Mouse (Mus musculus) kidney, embryonic 16.5 days (tissue): ENCODE data around the gene Usp7. TPM values are rescaled to one million over a fixed set of nuclear protein-coding genes. Genes with fewer than 3 reads are reported as not detected.

Source experiments
- ATAC-seq: fragments of 200-750 bp; cut with Nextera tagmentation; 2 replicates; pipeline ENCODE4 v1.8.0; 2017; ENCODE audit warnings: moderate TSS enrichment; ENCODE audit not compliant: low FRiP score, low TSS enrichment
- H3K27ac ChIP-seq: fragments of 300-500 bp; sonication (generic); 2 replicates; pipeline ENCODE4 v1.5.1; 2014; ENCODE audit warnings: low read length
- H3K27me3 ChIP-seq: fragments of 300-500 bp; sonication (generic); 2 replicates; pipeline ENCODE4 v1.6.1; 2014; ENCODE audit warnings: low read length, control low read depth, mixed read lengths; ENCODE audit not compliant: insufficient read depth
- H3K36me3 ChIP-seq: fragments of 300-500 bp; sonication (generic); 2 replicates; pipeline ENCODE4 v1.6.1; 2014; ENCODE audit warnings: low read length, control low read depth, mixed read lengths; ENCODE audit not compliant: insufficient read depth
- H3K4me1 ChIP-seq: fragments of 300-500 bp; sonication (generic); 2 replicates; pipeline ENCODE4 v1.6.1; 2014; ENCODE audit warnings: low read length, control low read depth, mixed read lengths; ENCODE audit not compliant: insufficient read depth
- H3K4me2 ChIP-seq: fragments of 300-500 bp; sonication (generic); replicated peaks from 2 replicates; pipeline ENCODE4 v1.6.1; 2014; ENCODE audit warnings: low read depth, low read length
- H3K4me3 ChIP-seq: fragments of 300-500 bp; sonication (generic); 2 replicates; pipeline ENCODE4 v1.5.1; 2014; ENCODE audit warnings: mild to moderate bottlenecking, low read length
- H3K9ac ChIP-seq: fragments of 300-500 bp; sonication (generic); replicated peaks from 2 replicates; pipeline ENCODE4 v1.6.1; 2014; ENCODE audit warnings: low read length
- H3K9me3 ChIP-seq: fragments of 300-500 bp; sonication (generic); 2 replicates; pipeline ENCODE4 v1.6.1; 2016; ENCODE audit warnings: low read length, control low read depth
- WGBS: fragments of 180-500 bp; shearing (Covaris S2); extraction: QIAGEN DNeasy Blood & Tissue Kit; methylation state at CpG from one replicate; pipeline ENCODE4 v1.1.7; 2014; 5-methylcytosine and 5-hydroxymethylcytosine counted together
- polyA plus RNA-seq: library from polyadenylated mRNA; unstranded; fragments of >200 nt; fragmentation: Nextera tagmentation; extraction: Ambion mirVana; gene quantifications from 2 replicates; pipeline ENCODE4 v1.2.1, GENCODE M21; 2015

Usp7 gene
- polyA plus RNA-seq, 1 experiment from 2014 or later: 23.8 TPM

GRCm38 (mm10) chr16:8665367-8665766 is 126.7 kb downstream of the Usp7 start:
- Histone ChIP-seq H3K9ac (no peak overlapping the region), H3K4me1 (peaks cover 29% of the 10 kb centered on the region), H3K27me3 (no peaks in the 10 kb centered on the region), H3K27ac (no peak overlapping the region), H3K4me2 (no peak overlapping the region), H3K36me3 (peaks cover 8% of the 10 kb centered on the region; the same call in 1 of the 2 replicates), H3K4me3 (no peak overlapping the region), H3K9me3 (no peaks in the 10 kb centered on the region)
- WGBS: 83% methylated on average over 5 of the region's 5 CpGs
- no peak for ATAC-seq

GRCm38 (mm10) chr16:8663606-8664539 is 128.2 kb downstream of the Usp7 start:
- WGBS: 70% methylated on average over 24 of the region's 24 CpGs

GRCm38 (mm10) chr16:8663022-8663421 is 129.1 kb downstream of the Usp7 start:
- Histone ChIP-seq H3K27ac (0 out of 2 replicates have a peak overlapping the region, but pooled peaks have one; percentile 33), H3K4me2 (no peak overlapping the region), H3K27me3 (no peaks in the 10 kb centered on the region), H3K4me1 (peaks cover 16% of the 10 kb centered on the region), H3K9ac (no peak overlapping the region), H3K9me3 (no peaks in the 10 kb centered on the region), H3K36me3 (peaks cover 20% of the 10 kb centered on the region; the same call in 1 of the 2 replicates), H3K4me3 (no peak overlapping the region)
- no peak for ATAC-seq
- WGBS: 69% methylated on average over 2 of the region's 2 CpGs

More at GRCm38 (mm10) chr16:8663606-8664539, 128.2 kb downstream of the Usp7 start:
- Histone ChIP-seq H3K4me3 (no peak overlapping the region), H3K36me3 (peaks cover 19% of the 10 kb centered on the region; the same call in 1 of the 2 replicates), H3K9ac (peak overlapping the region; percentile 13; the same call in 1 of the 2 replicates), H3K27ac (0 out of 2 replicates have a peak overlapping the region, but pooled peaks have one; percentile 33), H3K9me3 (no peaks in the 10 kb centered on the region), H3K4me2 (no peak overlapping the region), H3K27me3 (no peaks in the 10 kb centered on the region), H3K4me1 (peaks cover 16% of the 10 kb centered on the region)
- no peak for ATAC-seq

GRCm38 (mm10) chr16:8658764-8659163 is 133.3 kb downstream of the Usp7 start:
- Histone ChIP-seq H3K4me2 (no peak overlapping the region), H3K4me3 (no peak overlapping the region), H3K36me3 (peaks cover 42% of the 10 kb centered on the region), H3K27me3 (no peaks in the 10 kb centered on the region), H3K4me1 (no peaks in the 10 kb centered on the region), H3K9ac (no peak overlapping the region), H3K27ac (no peak overlapping the region), H3K9me3 (no peaks in the 10 kb centered on the region)
- 93% methylated on average over 4 of the region's 4 CpGs for WGBS
- no peak for ATAC-seq

GRCm38 (mm10) chr16:8658349-8658748 is 133.8 kb downstream of the Usp7 start:
- Histone ChIP-seq H3K9ac (no peak overlapping the region), H3K4me3 (no peak overlapping the region), H3K36me3 (peaks cover 42% of the 10 kb centered on the region), H3K27ac (no peak overlapping the region), H3K27me3 (no peaks in the 10 kb centered on the region), H3K4me2 (no peak overlapping the region), H3K4me1 (no peaks in the 10 kb centered on the region), H3K9me3 (no peaks in the 10 kb centered on the region)
- WGBS: 91% methylated on average over 4 of the region's 4 CpGs
- ATAC-seq: no peak

GRCm38 (mm10) chr16:8656256-8656655 is 135.9 kb downstream of the Usp7 start:
- Histone ChIP-seq H3K9me3 (no peaks in the 10 kb centered on the region), H3K27ac (no peak overlapping the region), H3K27me3 (no peaks in the 10 kb centered on the region), H3K9ac (no peak overlapping the region), H3K4me3 (no peak overlapping the region), H3K36me3 (peaks cover 51% of the 10 kb centered on the region), H3K4me1 (no peaks in the 10 kb centered on the region), H3K4me2 (no peak overlapping the region)
- WGBS: 81% methylated on average over 2 of the region's 2 CpGs
- ATAC-seq: no peak

GRCm38 (mm10) chr16:8655599-8655998 is 136.5 kb downstream of the Usp7 start:
- H3K4me3 ChIP-seq: no peak overlapping the region
- no peak overlapping the region for H3K27ac ChIP-seq
- H3K4me2 ChIP-seq: no peak overlapping the region
- H3K9ac ChIP-seq: no peak overlapping the region
- H3K4me1 ChIP-seq: no peaks in the 10 kb centered on the region
- H3K9me3 ChIP-seq: no peaks in the 10 kb centered on the region
- no peaks in the 10 kb centered on the region for H3K27me3 ChIP-seq
- peaks cover 57% of the 10 kb centered on the region for H3K36me3 ChIP-seq
- no peak; the same call in 1 of the 2 replicates for ATAC-seq
- WGBS: 81% methylated on average over 9 of the region's 9 CpGs

- Histone ChIP-seq H3K4me3 (no peak overlapping the region), H3K36me3 (peaks cover 53% of the 10 kb centered on the region), H3K9me3 (no peaks in the 10 kb centered on the region), H3K4me2 (no peak overlapping the region), H3K27me3 (no peaks in the 10 kb centered on the region), H3K9ac (no peak overlapping the region), H3K27ac (no peak overlapping the region), H3K4me1 (no peaks in the 10 kb centered on the region)
- WGBS: 83% methylated on average over 6 of the region's 6 CpGs
- ATAC-seq: no peak
Observed at GRCm38 (mm10) chr16:8655108-8655507, 137.0 kb downstream of the Usp7 start.

GRCm38 (mm10) chr16:8650007-8650406 is 142.1 kb downstream of the Usp7 start:
- WGBS: 94% methylated on average over 3 of the region's 3 CpGs
- Histone ChIP-seq H3K4me3 (no peak overlapping the region), H3K36me3 (peaks cover 62% of the 10 kb centered on the region), H3K9ac (no peak overlapping the region), H3K27ac (no peak overlapping the region), H3K4me1 (no peaks in the 10 kb centered on the region), H3K9me3 (no peaks in the 10 kb centered on the region), H3K4me2 (no peak overlapping the region), H3K27me3 (no peaks in the 10 kb centered on the region)
- ATAC-seq: no peak

GRCm38 (mm10) chr16:8645546-8645945 is 146.6 kb downstream of the Usp7 start:
- ATAC-seq: no peak
- no peak overlapping the region for H3K9ac ChIP-seq
- H3K27ac ChIP-seq: no peak overlapping the region
- H3K4me1 ChIP-seq: no peaks in the 10 kb centered on the region
- H3K27me3 ChIP-seq: no peaks in the 10 kb centered on the region
- no peak overlapping the region for H3K4me3 ChIP-seq
- H3K9me3 ChIP-seq: no peaks in the 10 kb centered on the region
- H3K4me2 ChIP-seq: no peak overlapping the region
- peaks cover 64% of the 10 kb centered on the region for H3K36me3 ChIP-seq
- WGBS: 92% methylated on average over 6 of the region's 6 CpGs
